Comparison of ENCODE assay signal across 9 mouse cellular contexts in the genomic region with DNA sequence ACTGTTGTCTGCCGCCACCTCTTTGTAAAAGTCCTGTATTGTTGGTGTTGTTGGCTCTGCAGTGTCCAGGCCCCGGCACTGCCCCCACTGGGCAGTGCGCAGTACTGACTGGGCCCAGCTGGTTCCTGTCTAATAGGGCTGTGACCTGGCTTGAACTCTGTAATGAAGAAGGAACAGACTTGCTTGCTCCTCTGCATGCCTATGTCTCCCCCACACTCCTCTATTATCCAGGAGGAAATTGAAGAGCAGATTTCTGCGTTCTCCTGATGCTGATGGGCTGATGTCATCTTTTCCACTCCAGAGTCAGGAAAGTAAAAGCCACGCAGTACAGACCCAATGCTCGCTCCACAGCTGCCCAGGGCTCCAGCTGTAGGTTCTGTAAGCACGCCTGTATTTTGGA.
A peak's percentile ranks its signal among the peaks of the same experiment; 100 is the strongest.
DNase-seq lines count a peak whose midpoint lies in the region; ATAC-seq and TF ChIP-seq lines count a peak whose summit lies in the region.
"Had no signal": no experiment of that assay in that cellular context is flagged by ENCODE, and none has a peak within 500 bp of the region (broad histone marks: within the 10 kb centered on the region; RNA-seq: fewer than 3 reads in every experiment).

No protein-coding gene starts in this region.

- peak; percentile 69 for DNase-seq in MN1 (ENCODE audit: low spot score)
- DNase-seq in heart, postnatal 4 days = peak; percentile 76
- DNase-seq in stomach, postnatal 0 days (ENCODE audit: low spot score) = peak; percentile 66
- DNase-seq in midbrain, embryonic 10.5 days (ENCODE audit: low spot score) = no peak
- DNase-seq in left cerebral cortex, postnatal 4 days = no peak
- DNase-seq in cerebellum, adult 9-11 months = no peak

- no peaks in the 10 kb centered on the region for H3K27me3 ChIP-seq in liver, embryonic 15.5 days
- no peaks in the 10 kb centered on the region for H3K27me3 ChIP-seq in stomach, postnatal 0 days (ENCODE audit: control insufficient read depth, insufficient read depth, low read length)
- H3K27me3 ChIP-seq in midbrain, embryonic 10.5 days (ENCODE audit: low read depth, poor library complexity, severe bottlenecking) = no peaks in the 10 kb centered on the region
- H3K27me3 ChIP-seq: neural tube, embryonic 13.5 days had no signal

- H3K4me1 ChIP-seq in liver, embryonic 15.5 days (replicated peaks) = peaks cover 48% of the 10 kb centered on the region
- H3K4me1 ChIP-seq in stomach, postnatal 0 days (replicated peaks; ENCODE audit: control insufficient read depth, insufficient read depth) = peaks cover 25% of the 10 kb centered on the region
- peaks cover 39% of the 10 kb centered on the region for H3K4me1 ChIP-seq in midbrain, embryonic 10.5 days

- ATAC-seq in common myeloid progenitor, adult 5-6 weeks (replicated peaks; ENCODE audit: low read depth, poor library complexity, severe bottlenecking) = peak; percentile 37
- ATAC-seq in liver, embryonic 15.5 days (ENCODE audit: insufficient read depth) = 0 out of 2 replicates have a peak, but pooled peaks have one; percentile 48
- peak; percentile 85 for ATAC-seq in stomach, postnatal 0 days (ENCODE audit: low FRiP score, low TSS enrichment)

- no peak overlapping the region for H3K9ac ChIP-seq in liver, embryonic 15.5 days
- H3K9ac ChIP-seq in stomach, postnatal 0 days (ENCODE audit: low read length) = no peak overlapping the region
- H3K9ac ChIP-seq: neural tube, embryonic 13.5 days had no signal

- no peak overlapping the region for H3K27ac ChIP-seq in liver, embryonic 15.5 days (replicated peaks)
- H3K27ac ChIP-seq in stomach, postnatal 0 days (replicated peaks) = peak overlapping the region; percentile 58
- H3K27ac ChIP-seq in midbrain, embryonic 10.5 days (replicated peaks) = no peak overlapping the region

- no peak overlapping the region for H3K4me2 ChIP-seq in liver, embryonic 15.5 days
- no peak overlapping the region for H3K4me2 ChIP-seq in stomach, postnatal 0 days (replicated peaks; ENCODE audit: low read depth)
- H3K4me2 ChIP-seq: neural tube, embryonic 13.5 days had no signal

- H3K4me3 ChIP-seq in liver, embryonic 15.5 days (replicated peaks) = no peak overlapping the region
- H3K4me3 ChIP-seq in stomach, postnatal 0 days (ENCODE audit: low read depth, low read length) = no peak overlapping the region
- H3K4me3 ChIP-seq in midbrain, embryonic 10.5 days = no peak overlapping the region
- H3K4me3 ChIP-seq: neural tube, embryonic 13.5 days had no signal

- TF ChIP-seq EP300 in stomach, postnatal 0 days (optimal IDR thresholded peaks at IDR 0.05) = no peak

- 0 out of 2 replicates have a peak, but pooled peaks cover 4% of the 10 kb centered on the region for H3K36me3 ChIP-seq in liver, embryonic 15.5 days (replicated peaks)
- H3K36me3 ChIP-seq in stomach, postnatal 0 days (ENCODE audit: control insufficient read depth, insufficient read depth, low read length) = peaks cover 2% of the 10 kb centered on the region; the same call in 1 of the 2 replicates
- peaks cover 10% of the 10 kb centered on the region for H3K36me3 ChIP-seq in midbrain, embryonic 10.5 days

- H3K9me3 ChIP-seq in liver, embryonic 15.5 days (replicated peaks) = no peaks in the 10 kb centered on the region
- no peaks in the 10 kb centered on the region for H3K9me3 ChIP-seq in stomach, postnatal 0 days (ENCODE audit: control insufficient read depth, low read length)
- no peaks in the 10 kb centered on the region; the same call in 1 of the 2 replicates for H3K9me3 ChIP-seq in midbrain, embryonic 10.5 days (replicated peaks)
- H3K9me3 ChIP-seq: neural tube, embryonic 13.5 days had no signal

- peak; percentile 64 for TF ChIP-seq CTCF in stomach, postnatal 0 days (IDR thresholded peaks at IDR 0.05; ENCODE audit: low read depth)

- 62% methylated on average over 7 of the region's 7 CpGs for WGBS in liver, embryonic 15.5 days (ENCODE audit: insufficient replicate concordance)
- 37% methylated on average over 7 of the region's 7 CpGs for WGBS in stomach, postnatal 0 days
- 83% methylated on average over 7 of the region's 7 CpGs for WGBS in midbrain, embryonic 10.5 days

- intact Hi-C loops in left cerebral cortex, postnatal 4 days (cut with DNase I) = no loop called here

Comparison
In these comparisons a context has a peak if more than half of its experiments do, and no peak if none do; other contexts are left out.
1. DNase-seq: peak in MN1 (single experiment), heart, postnatal 4 days (single experiment) and stomach, postnatal 0 days (single experiment); none in midbrain, embryonic 10.5 days (single experiment), left cerebral cortex, postnatal 4 days (single experiment) and cerebellum, adult 9-11 months (single experiment).
2. Peak in every context shown above with its lines, with median percentiles within 50 percentile points of each other: ATAC-seq.